Mouse (Mus musculus): ENCODE measurements around the gene Phf19. TPM values are rescaled to one million over a fixed set of nuclear protein-coding genes. Genes with fewer than 3 reads are reported as not detected.
A peak's percentile ranks its signal among the peaks of the same experiment; 100 is the strongest.

The Phf19 gene
- polyA plus RNA-seq, 1 experiment from 2014 or later: 10.7 TPM

DNA sequence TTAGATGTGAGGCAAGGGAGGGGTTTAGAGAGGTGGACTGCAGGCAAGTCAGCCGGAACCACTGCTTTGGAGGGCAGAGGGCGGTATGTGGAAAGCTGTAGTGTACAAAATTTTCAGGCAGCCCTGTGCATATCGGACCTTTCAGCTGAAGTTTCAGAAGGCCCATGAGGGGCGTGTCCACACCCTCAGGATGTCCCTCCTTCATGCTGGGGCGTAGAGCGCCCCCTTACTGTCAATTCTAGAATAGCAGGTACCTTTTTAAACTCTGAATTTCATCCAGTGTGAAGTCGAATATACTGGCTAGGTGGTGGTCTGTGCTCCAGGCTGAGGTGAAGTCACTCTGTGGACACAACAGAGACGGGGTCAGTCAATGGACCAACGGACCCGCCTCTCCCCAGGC is 16.0 kb downstream of the Phf19 start:
- peak; percentile 60 for DNase-seq (ENCODE audit: low spot score)

DNA sequence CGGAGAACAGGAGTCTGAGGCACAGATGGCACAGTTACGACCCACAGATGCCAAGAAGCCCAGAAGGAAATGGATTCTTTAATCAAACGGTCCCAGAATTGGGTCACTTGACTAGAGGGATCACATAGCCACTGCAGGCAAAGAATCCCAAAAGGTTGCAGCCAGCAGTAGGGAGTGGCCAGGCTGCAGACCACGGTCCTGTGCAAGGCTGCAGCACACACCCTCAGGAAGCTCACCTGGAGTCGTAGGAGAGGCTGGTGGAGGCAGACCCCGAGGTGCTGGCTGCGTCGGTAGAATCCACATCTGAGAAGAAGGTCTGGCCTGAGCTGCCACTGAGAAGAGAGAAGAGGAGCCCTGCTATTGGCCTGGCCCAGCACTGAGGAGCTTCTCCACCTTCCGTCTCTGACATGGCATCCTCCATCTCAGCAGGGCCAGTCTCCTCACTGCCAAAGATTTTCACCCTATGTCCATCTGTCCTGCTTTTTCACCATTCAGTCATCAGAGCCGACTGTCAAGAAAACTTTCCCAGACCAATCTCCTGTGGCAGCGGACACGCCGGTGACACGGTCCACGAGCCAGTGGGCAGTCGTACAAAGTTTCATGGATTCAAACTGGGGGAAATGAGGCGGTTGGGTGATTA is 16.9 kb downstream of the Phf19 start:
- no peak for DNase-seq (ENCODE audit: low spot score)

DNA sequence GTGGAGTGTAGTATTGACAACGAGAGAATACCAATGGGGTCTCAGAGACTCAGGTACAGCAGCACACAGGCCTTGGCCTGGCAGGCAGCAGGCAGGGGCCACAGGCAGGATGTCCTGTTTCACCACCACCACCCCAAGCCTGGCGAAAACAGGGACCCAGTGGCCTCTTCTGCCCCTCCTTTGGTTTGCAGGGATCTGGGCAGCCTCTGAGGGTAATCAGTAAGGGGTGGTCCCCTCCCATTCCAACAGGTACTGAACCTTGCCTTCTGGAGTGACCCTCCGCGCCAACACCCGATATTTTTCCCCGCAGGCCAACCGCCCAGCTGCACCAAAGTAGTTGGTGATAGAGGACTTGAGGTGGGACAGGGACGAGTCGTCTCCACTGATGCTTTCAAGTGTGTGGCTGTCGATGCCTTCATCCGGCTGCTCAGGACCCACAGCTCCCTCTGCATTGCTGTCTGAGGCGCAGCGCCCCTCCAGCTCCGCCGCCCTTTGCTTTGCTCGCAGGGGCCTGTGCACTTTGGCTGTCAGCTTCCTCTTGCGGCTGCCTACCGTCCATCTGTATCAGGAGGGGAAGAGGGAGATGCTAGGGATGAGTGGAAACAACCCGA is 18.2 kb downstream of the Phf19 start:
- no peak for DNase-seq (ENCODE audit: low spot score)

DNA sequence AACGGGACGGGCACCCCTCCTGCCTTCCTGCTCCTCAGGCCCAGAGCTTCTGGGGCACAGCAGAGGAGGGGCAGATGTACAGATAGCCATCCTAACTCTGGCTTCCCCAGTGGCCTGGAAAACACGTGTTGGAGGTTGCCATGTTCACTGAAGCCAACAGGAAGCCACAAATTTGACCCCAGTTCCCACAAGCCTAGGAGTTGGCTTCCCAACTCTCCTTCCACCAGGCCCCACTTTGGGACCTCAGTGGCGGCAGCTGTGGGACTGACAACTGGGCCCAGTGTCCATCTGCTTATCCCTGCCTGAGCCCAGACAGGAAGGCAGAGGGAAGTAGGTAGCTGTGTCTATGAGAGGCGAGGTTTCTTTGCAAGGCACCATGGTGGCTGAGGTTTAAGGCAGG is 19.9 kb downstream of the Phf19 start:
- no peak for DNase-seq (ENCODE audit: low spot score)

DNA sequence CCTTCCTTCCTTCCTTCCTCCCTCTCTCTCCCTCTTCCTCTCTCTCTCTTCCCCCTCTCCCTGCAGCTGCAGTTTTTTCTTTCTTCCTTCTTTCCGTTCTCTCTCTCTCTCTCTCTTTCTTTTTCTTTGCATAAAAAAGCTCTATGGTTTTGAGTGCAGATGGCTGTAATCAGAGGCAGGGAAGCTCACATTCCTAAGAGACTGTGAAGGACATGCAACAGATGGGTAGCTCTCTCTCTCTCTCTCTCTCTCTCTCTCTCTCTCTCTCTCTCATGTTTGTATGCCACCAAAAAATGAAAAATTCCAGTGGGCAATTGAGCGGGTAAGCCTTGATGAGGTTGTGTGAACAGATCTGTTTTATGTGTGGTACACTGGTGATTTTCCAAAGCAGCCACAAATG is 29.6 kb downstream of the Phf19 start:
- DNase-seq (ENCODE audit: low spot score): no peak

DNA sequence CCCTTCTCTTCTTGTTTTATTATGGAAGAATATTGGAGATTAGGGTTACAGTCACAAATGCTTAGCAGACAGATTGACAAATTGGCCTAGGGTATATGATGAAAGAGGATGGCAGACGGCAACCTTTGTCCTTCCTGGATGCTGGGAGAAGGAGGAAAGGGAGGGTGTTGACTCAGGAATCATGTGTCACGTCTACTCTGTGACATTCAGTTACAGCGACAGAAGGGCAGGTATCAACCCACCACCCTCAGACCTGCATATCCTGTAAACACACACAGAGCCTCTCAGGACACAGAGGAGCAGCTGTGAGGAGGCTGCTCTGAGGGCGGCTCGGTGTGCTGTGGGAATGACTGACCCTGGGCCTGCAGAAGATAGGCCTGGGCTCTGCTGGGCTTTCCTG is 30.6 kb downstream of the Phf19 start:
- no peak for DNase-seq (ENCODE audit: low spot score)

DNA sequence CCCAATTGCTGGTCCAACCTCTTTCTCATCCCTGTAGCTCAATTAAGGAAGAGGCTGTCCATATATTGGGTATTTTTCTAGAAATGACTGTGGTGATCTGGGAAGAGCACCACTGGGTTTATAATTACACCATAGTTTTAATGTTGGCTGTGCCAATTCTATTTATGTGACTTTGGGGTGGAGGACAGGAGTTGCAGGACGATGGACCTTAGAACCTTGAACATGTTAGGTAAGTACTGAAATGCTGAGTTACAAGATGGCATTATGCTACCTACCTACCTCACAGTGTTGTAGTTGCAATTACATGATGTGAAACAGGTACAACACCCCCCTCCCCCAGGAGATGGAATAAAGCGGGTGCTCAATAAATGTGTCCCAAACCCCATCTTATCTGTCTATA is 31.1 kb downstream of the Phf19 start:
- no peak for DNase-seq (ENCODE audit: low spot score)

DNA sequence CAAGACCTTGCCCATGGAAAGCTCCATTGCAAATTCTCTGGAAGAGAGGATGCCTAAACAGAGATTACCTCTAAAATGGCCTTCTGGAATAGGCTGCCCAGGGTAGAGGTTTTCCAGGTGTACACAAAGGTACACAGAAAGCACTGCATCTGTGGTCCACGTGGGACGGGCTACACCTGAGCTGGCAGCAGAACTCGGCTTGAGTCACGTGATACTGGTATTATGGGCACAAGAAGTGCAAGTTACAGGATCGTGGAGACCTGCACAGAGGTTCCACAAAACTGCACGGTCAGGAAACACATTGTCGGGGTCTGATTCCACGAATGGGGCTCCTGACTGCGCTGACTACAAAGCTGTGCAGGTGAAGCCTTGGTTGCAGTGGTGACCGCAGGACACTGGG is 33.8 kb downstream of the Phf19 start:
- DNase-seq (ENCODE audit: low spot score): no peak

DNA sequence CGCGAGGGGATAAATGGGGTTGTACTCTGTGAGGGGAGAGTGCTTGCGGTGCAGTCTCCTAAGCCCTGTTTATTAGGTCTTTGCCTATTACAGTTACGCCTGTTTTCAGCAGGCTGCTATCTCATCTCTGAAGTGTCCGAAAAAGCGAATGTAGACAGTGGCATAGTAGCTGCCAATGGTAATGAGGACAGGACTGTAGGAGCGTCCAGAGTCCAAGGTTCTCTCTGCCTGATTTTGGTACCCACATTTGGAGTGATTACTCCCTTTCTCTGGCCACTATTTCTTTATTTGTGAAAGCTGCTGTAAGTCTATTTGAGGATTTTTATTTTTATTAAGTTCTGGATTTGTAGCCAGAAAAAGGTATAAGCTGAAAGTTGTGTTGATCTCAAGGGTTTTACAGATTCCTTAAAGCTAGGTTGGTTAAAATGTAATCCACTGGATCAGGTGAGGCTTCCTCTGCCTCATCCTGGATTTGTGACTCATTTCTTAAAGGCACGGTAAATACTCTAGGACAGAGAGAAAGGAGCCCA is 38.9 kb downstream of the Phf19 start, which contains the start of gene Psmd5:
Gene Psmd5 (minus strand): TSS at position 153 of the 530 bp plus-strand sequence.
- no peak for DNase-seq (ENCODE audit: low spot score)

DNA sequence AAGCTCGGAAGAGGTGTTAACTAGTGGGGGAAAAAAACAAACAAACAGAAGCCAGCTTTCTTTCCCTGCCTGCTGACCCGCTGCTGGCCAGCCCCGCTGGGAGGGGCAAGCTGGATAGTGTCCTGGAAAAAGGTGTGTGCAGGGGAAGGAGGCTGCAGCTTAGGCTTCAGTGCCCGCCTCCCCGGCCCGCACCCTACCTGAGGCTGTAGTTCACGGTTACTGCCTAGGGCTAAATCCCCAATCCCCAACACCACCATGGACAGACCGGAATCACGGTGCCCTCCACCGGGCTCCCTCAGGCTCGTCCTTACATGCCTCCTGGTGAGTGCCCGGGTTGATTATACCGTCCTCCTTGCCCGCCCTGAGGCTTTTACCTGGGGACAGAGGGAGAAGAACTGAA is 39.6 kb downstream of the Phf19 start, which contains the start of gene Cutal:
Gene Cutal (plus strand): TSS at position 126 of the 400 bp plus-strand sequence.
- no peak for DNase-seq (ENCODE audit: low spot score)

DNA sequence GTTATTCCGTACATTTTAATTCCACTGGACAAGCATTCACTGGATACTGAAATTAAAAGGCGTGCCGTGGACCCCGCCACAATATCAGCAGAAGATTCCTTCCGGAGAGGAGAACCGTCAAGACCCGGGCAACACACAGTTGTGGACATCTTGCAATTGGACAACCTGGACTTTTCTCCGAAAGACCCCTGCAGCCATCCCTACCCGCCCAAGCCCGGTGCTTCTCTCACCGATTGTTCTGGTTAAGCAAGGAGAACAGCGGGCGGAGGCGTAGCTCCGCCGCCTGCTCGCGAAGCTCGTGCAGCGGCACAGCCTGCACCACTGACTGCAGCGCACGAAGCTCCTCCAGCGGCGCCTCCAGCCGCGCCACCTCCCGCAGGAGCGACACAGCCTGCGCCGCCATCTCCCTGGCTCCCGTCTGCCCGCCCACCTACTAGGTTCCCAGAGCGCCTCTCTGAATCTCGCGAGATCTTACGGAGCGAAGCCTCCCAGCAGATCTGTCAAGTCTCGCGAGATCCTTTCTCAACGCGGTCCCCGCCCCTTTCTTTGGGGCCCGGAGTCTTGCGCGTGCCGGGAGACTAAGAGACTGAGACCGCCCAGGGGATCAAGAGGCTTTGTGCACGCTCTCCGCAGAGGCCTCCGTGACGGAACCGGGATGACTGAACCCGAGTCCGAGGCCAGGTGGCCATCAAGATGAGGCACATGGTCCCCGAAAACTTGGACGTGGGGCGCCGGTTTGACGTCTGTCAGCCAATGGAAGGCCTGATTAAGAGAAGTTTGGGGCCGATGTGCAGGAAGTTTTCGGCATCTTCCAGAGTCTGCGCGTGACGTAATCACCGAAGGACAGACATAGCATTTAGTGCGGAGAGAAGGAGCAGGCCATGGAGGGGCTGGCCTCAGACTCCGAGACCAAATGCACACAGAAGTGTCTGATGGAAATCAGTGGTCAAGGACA is 43.0 kb downstream of the Phf19 start:
- DNase-seq (ENCODE audit: low spot score): peak; percentile 100

DNA sequence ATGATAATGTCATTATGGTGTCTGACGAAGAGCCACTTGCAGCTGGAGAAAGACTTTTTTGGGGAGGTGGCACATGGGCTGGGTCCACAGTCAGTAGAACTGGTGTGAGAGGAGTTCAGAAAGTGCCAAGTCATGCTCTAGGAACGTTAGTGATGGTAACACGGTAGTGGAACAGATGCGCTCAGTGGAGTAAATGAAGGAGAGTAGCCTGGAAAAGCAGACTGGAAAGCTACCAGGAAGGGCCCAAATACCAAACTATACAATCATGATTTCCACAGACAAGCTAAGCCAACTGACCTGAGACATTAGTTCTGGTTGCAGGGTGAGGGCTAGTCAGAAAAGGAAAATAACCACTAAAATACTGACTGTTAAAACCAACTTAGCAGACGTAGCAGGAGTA is 44.1 kb downstream of the Phf19 start:
- peak; percentile 25 for DNase-seq (ENCODE audit: low spot score)

DNA sequence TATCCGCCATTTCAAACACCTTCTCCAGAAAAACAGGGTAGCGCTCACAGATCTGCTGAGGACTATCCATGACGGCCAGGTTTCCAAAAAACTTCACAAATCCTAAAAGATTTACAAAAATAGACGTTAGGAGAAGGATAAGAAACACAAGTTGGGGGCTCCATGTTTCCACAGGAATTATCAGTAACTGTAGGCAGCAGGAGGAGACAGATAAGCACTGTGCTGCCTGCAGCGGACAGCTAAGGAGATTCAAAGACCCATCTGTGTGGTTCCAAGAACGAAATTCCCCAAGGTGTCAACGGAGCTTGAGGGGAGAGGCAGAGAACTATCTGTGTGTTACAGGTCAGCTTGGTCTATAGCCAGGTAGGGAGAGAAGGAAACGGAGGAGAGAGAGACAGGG is 56.1 kb downstream of the Phf19 start:
- DNase-seq (ENCODE audit: low spot score): no peak

DNA sequence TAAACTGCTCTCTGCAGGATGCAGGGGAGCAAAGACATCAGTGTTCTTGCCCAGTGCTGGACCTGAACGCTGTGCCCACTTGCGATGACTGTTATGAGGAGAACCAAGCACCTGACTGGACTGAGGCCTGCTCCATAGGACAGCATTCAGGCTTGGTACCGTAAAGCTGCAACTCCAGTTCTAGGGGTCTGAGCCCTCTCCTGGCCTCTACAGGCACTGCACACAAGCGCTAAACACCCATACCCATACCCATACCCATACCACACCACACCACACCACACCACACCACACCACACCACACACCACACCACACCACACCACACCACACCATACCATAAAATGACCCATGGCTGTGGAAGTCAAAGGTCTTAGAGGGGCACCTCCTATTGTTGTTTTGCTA is 58.6 kb downstream of the Phf19 start:
- no peak for DNase-seq (ENCODE audit: low spot score)

DNA sequence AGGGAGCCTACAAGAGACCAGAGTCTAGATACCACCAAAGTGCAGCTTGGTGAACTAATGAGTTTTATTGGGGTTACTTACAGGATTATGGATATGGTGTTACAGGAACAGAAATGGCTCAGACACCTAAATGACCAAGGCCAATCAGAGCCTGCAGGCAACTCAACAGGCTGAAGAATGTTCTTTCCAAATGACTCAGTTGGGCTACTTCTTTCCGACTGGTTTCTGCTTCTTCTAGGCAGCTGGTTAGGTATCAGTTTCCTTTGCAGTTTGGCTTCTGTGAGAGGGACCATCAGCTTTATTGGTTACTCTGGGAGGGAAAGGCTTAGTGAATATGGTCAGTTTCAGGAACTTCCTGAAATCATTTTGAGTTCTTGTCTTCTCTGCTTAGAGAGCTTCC is 66.1 kb downstream of the Phf19 start:
- DNase-seq (ENCODE audit: low spot score): no peak

Other genes starting within 250 kb of the Phf19 start
- 64.4 and 79.7 TPM in 2 replicates for gene Gapvd1, start 158.8 kb downstream of the Phf19 start, polyA plus RNA-seq (2015; fragmentation: Nextera tagmentation; extraction: Ambion mirVana)
- 347 and 475 TPM in 2 replicates for gene Hspa5, start 142.1 kb downstream of the Phf19 start, polyA plus RNA-seq (2015; fragmentation: Nextera tagmentation; extraction: Ambion mirVana)
- gene Rabepk, start 114.1 kb downstream of the Phf19 start, polyA plus RNA-seq (2015; fragmentation: Nextera tagmentation; extraction: Ambion mirVana): 35.1 and 37.3 TPM in 2 replicates
- gene Fbxw2, start 87.7 kb downstream of the Phf19 start, polyA plus RNA-seq (2015; fragmentation: Nextera tagmentation; extraction: Ambion mirVana): 86.1 and 106 TPM in 2 replicates
- 0.08 TPM in 1 of 2 replicates, not detected in the other for gene Gm34653, start 81.0 kb downstream of the Phf19 start, polyA plus RNA-seq (2015; fragmentation: Nextera tagmentation; extraction: Ambion mirVana)
- 0.30 and 0.62 TPM in 2 replicates for gene Cutal, start 39.6 kb downstream of the Phf19 start, polyA plus RNA-seq (2015; fragmentation: Nextera tagmentation; extraction: Ambion mirVana)
- gene Psmd5, start 39.1 kb downstream of the Phf19 start, polyA plus RNA-seq (2015; fragmentation: Nextera tagmentation; extraction: Ambion mirVana): 81.1 and 85.3 TPM in 2 replicates
- 14.3 and 15.4 TPM in 2 replicates for gene Traf1, start 47.7 kb upstream of the Phf19 start, polyA plus RNA-seq (2015; fragmentation: Nextera tagmentation; extraction: Ambion mirVana)
- gene Hc, start 147.4 kb upstream of the Phf19 start, polyA plus RNA-seq (2015; fragmentation: Nextera tagmentation; extraction: Ambion mirVana): 0.07 and 0.22 TPM in 2 replicates
- gene AI182371, start 187.5 kb upstream of the Phf19 start, polyA plus RNA-seq (2015; fragmentation: Nextera tagmentation; extraction: Ambion mirVana): 0.33 and 0.53 TPM in 2 replicates
- 40.7 and 47.2 TPM in 2 replicates for gene Cntrl, start 195.5 kb upstream of the Phf19 start, polyA plus RNA-seq (2015; fragmentation: Nextera tagmentation; extraction: Ambion mirVana)

Data from thymus, postnatal 0 days (tissue).